Mouse (Mus musculus) urinary bladder, adult 18-20 months (tissue): ENCODE results near the gene Nnmt.
A peak's percentile ranks its signal among the peaks of the same experiment; 100 is the strongest.

Experiments used
- DNase-seq, 2 experiments: peaks; one replicate each; pipeline ENCODE4 v3.0.0; 2022; ENCODE audit warnings: low spot score in 2 of 2, mixed read lengths in 2 of 2

Gene Nnmt

GRCm38 (mm10) chr9:48604939-48605598 lies at the start of gene Nnmt:
Nnmt (minus strand) TSS chr9:48605153.
- peak in 1 of 2 experiments; percentile 25 for DNase-seq

GRCm38 (mm10) chr9:48654730-48655129 lies 49.8 kb upstream of the Nnmt start:
- no peak for DNase-seq

- DNase-seq: no peak
Measured at GRCm38 (mm10) chr9:48653399-48654070, 48.6 kb upstream of the Nnmt start.

GRCm38 (mm10) chr9:48652026-48652425 lies 47.1 kb upstream of the Nnmt start:
- DNase-seq: no peak

- no peak for DNase-seq
Measured at GRCm38 (mm10) chr9:48650846-48651245, 45.9 kb upstream of the Nnmt start.

GRCm38 (mm10) chr9:48649851-48650685 lies 45.1 kb upstream of the Nnmt start:
- DNase-seq: no peak

GRCm38 (mm10) chr9:48649098-48649766 lies 44.3 kb upstream of the Nnmt start:
- peak in 1 of 2 experiments; percentile 56 for DNase-seq

- DNase-seq: no peak
Measured at GRCm38 (mm10) chr9:48648285-48649097, 43.5 kb upstream of the Nnmt start.

GRCm38 (mm10) chr9:48647648-48648284 lies 42.8 kb upstream of the Nnmt start:
- no peak for DNase-seq

GRCm38 (mm10) chr9:48646781-48647647 lies 42.1 kb upstream of the Nnmt start:
- DNase-seq: no peak

GRCm38 (mm10) chr9:48646251-48646650 lies 41.3 kb upstream of the Nnmt start:
- peak in 1 of 2 experiments; percentile 47 for DNase-seq

GRCm38 (mm10) chr9:48645648-48646126 lies 40.7 kb upstream of the Nnmt start:
- no peak for DNase-seq

GRCm38 (mm10) chr9:48644926-48645647 lies 40.1 kb upstream of the Nnmt start:
- DNase-seq: no peak

- DNase-seq: no peak
Measured at GRCm38 (mm10) chr9:48644376-48644775, 39.4 kb upstream of the Nnmt start.

- no peak for DNase-seq
Measured at GRCm38 (mm10) chr9:48641636-48642035, 36.7 kb upstream of the Nnmt start.

GRCm38 (mm10) chr9:48640881-48641280 lies 35.9 kb upstream of the Nnmt start:
- DNase-seq: no peak

- no peak for DNase-seq
Measured at GRCm38 (mm10) chr9:48638176-48638803, 33.3 kb upstream of the Nnmt start.

GRCm38 (mm10) chr9:48637161-48637560 lies 32.2 kb upstream of the Nnmt start:
- no peak for DNase-seq
